Mouse (Mus musculus): ENCODE data around the gene Ugt1a2. TPM values are rescaled to one million over a fixed set of nuclear protein-coding genes. Genes with fewer than 3 reads are reported as not detected.
"Not testable (repeated sequence)": the region's sequence is repeated elsewhere in the genome, so short reads cannot be mapped to it uniquely, and the experiment has no call there.

Ugt1a2 gene
- polyA plus RNA-seq, 1 experiment from 2014 or later, result not detected

GRCm38 (mm10) chr1:88223011-88223515 lies 22.7 kb downstream of the Ugt1a2 start:
- not testable (repeated sequence) for H3K4me1 ChIP-seq (replicated peaks; ENCODE audit: control insufficient read depth, insufficient read depth, low read length); H3K4me3 ChIP-seq (ENCODE audit: low read length); H3K27ac ChIP-seq (ENCODE audit: low read length); H3K27me3 ChIP-seq (ENCODE audit: control insufficient read depth, insufficient read depth, low read depth, low read length); ATAC-seq (ENCODE audit: low read depth); H3K9ac ChIP-seq (ENCODE audit: low read length); H3K36me3 ChIP-seq (ENCODE audit: control insufficient read depth, insufficient read depth, low read length); H3K4me2 ChIP-seq (ENCODE audit: low read depth, low read length)
- H3K9me3 ChIP-seq (ENCODE audit: control insufficient read depth, low read length), result peaks cover 18% of the 10 kb centered on the region

GRCm38 (mm10) chr1:88223591-88223990 lies 23.2 kb downstream of the Ugt1a2 start:
- H3K27ac ChIP-seq (ENCODE audit: low read length), result no peak overlapping the region
- H3K4me3 ChIP-seq (ENCODE audit: low read length), result no peak overlapping the region
- no peaks in the 10 kb centered on the region for H3K27me3 ChIP-seq (ENCODE audit: control insufficient read depth, insufficient read depth, low read depth, low read length)
- no peaks in the 10 kb centered on the region for H3K36me3 ChIP-seq (ENCODE audit: control insufficient read depth, insufficient read depth, low read length)
- no peaks in the 10 kb centered on the region for H3K4me1 ChIP-seq (replicated peaks; ENCODE audit: control insufficient read depth, insufficient read depth, low read length)
- H3K9me3 ChIP-seq (ENCODE audit: control insufficient read depth, low read length), result peaks cover 24% of the 10 kb centered on the region
- no peak for ATAC-seq (ENCODE audit: low read depth)
- no peak overlapping the region for H3K4me2 ChIP-seq (ENCODE audit: low read depth, low read length)
- WGBS, result 36% methylated on average over 1 of the region's 1 CpGs
- no peak overlapping the region for H3K9ac ChIP-seq (ENCODE audit: low read length)

- H3K4me2 ChIP-seq (ENCODE audit: low read depth, low read length), result no peak overlapping the region
- no peak overlapping the region for H3K27ac ChIP-seq (ENCODE audit: low read length)
- ATAC-seq (ENCODE audit: low read depth), result no peak
- 63% methylated on average over 2 of the region's 2 CpGs for WGBS
- H3K27me3 ChIP-seq (ENCODE audit: control insufficient read depth, insufficient read depth, low read depth, low read length), result no peaks in the 10 kb centered on the region
- no peak overlapping the region for H3K9ac ChIP-seq (ENCODE audit: low read length)
- peaks cover 24% of the 10 kb centered on the region for H3K9me3 ChIP-seq (ENCODE audit: control insufficient read depth, low read length)
- H3K4me3 ChIP-seq (ENCODE audit: low read length), result no peak overlapping the region
- H3K4me1 ChIP-seq (replicated peaks; ENCODE audit: control insufficient read depth, insufficient read depth, low read length), result no peaks in the 10 kb centered on the region
- H3K36me3 ChIP-seq (ENCODE audit: control insufficient read depth, insufficient read depth, low read length), result no peaks in the 10 kb centered on the region
Measured at GRCm38 (mm10) chr1:88224029-88224776, 23.8 kb downstream of the Ugt1a2 start.

- 37% methylated on average over 2 of the region's 2 CpGs for WGBS
- H3K4me1 ChIP-seq (replicated peaks; ENCODE audit: control insufficient read depth, insufficient read depth, low read length); H3K36me3 ChIP-seq (ENCODE audit: control insufficient read depth, insufficient read depth, low read length); H3K27ac ChIP-seq (ENCODE audit: low read length); H3K4me3 ChIP-seq (ENCODE audit: low read length); ATAC-seq (ENCODE audit: low read depth); H3K27me3 ChIP-seq (ENCODE audit: control insufficient read depth, insufficient read depth, low read depth, low read length); H3K9ac ChIP-seq (ENCODE audit: low read length); H3K4me2 ChIP-seq (ENCODE audit: low read depth, low read length): not testable (repeated sequence)
- H3K9me3 ChIP-seq (ENCODE audit: control insufficient read depth, low read length), result peaks cover 35% of the 10 kb centered on the region
Measured at GRCm38 (mm10) chr1:88225301-88225700, 24.9 kb downstream of the Ugt1a2 start.

- no peaks in the 10 kb centered on the region for H3K36me3 ChIP-seq (ENCODE audit: control insufficient read depth, insufficient read depth, low read length)
- peaks cover 39% of the 10 kb centered on the region for H3K9me3 ChIP-seq (ENCODE audit: control insufficient read depth, low read length)
- ATAC-seq (ENCODE audit: low read depth), result no peak
- H3K4me2 ChIP-seq (ENCODE audit: low read depth, low read length), result no peak overlapping the region
- H3K4me1 ChIP-seq (replicated peaks; ENCODE audit: control insufficient read depth, insufficient read depth, low read length), result no peaks in the 10 kb centered on the region
- H3K27me3 ChIP-seq (ENCODE audit: control insufficient read depth, insufficient read depth, low read depth, low read length), result no peaks in the 10 kb centered on the region
- no peak overlapping the region for H3K4me3 ChIP-seq (ENCODE audit: low read length)
- H3K27ac ChIP-seq (ENCODE audit: low read length), result no peak overlapping the region
- no peak overlapping the region for H3K9ac ChIP-seq (ENCODE audit: low read length)
Measured at GRCm38 (mm10) chr1:88225741-88226140, 25.3 kb downstream of the Ugt1a2 start.

- Histone ChIP-seq H3K4me3 (ENCODE audit: low read length) (no peak within 1 kb of the TSS), H3K4me1 (replicated peaks; ENCODE audit: control insufficient read depth, insufficient read depth, low read length) (no peaks in the 10 kb centered on the region), H3K4me2 (ENCODE audit: low read depth, low read length) (no peak within 1 kb of the TSS), H3K27me3 (ENCODE audit: control insufficient read depth, insufficient read depth, low read depth, low read length) (no peaks in the 10 kb centered on the region), H3K27ac (ENCODE audit: low read length) (no peak within 1 kb of the TSS), H3K36me3 (ENCODE audit: control insufficient read depth, insufficient read depth, low read length) (no peaks in the 10 kb centered on the region), H3K9ac (ENCODE audit: low read length) (no peak within 1 kb of the TSS), H3K9me3 (ENCODE audit: control insufficient read depth, low read length) (peaks cover 50% of the 10 kb centered on the region)
- no peak for ATAC-seq (ENCODE audit: low read depth)
- WGBS, result 46% methylated on average over 5 of the region's 5 CpGs
Measured at GRCm38 (mm10) chr1:88226670-88227379, 26.4 kb downstream of the Ugt1a2 start, which contains the start of gene Mroh2a. TSS of gene Mroh2a (plus strand) at chr1:88226986.

- 48% methylated on average over 2 of the region's 2 CpGs for WGBS
- peaks cover 56% of the 10 kb centered on the region for H3K9me3 ChIP-seq (ENCODE audit: control insufficient read depth, low read length)
- H3K4me3 ChIP-seq (ENCODE audit: low read length), result no peak overlapping the region
- H3K27ac ChIP-seq (ENCODE audit: low read length), result no peak overlapping the region
- ATAC-seq (ENCODE audit: low read depth), result no peak
- no peaks in the 10 kb centered on the region for H3K4me1 ChIP-seq (replicated peaks; ENCODE audit: control insufficient read depth, insufficient read depth, low read length)
- H3K27me3 ChIP-seq (ENCODE audit: control insufficient read depth, insufficient read depth, low read depth, low read length), result no peaks in the 10 kb centered on the region
- no peaks in the 10 kb centered on the region for H3K36me3 ChIP-seq (ENCODE audit: control insufficient read depth, insufficient read depth, low read length)
- H3K9ac ChIP-seq (ENCODE audit: low read length), result no peak overlapping the region
- H3K4me2 ChIP-seq (ENCODE audit: low read depth, low read length), result no peak overlapping the region
Measured at GRCm38 (mm10) chr1:88227482-88227881, 27.1 kb downstream of the Ugt1a2 start.

- no peaks in the 10 kb centered on the region for H3K27me3 ChIP-seq (ENCODE audit: control insufficient read depth, insufficient read depth, low read depth, low read length)
- H3K9me3 ChIP-seq (ENCODE audit: control insufficient read depth, low read length), result peaks cover 63% of the 10 kb centered on the region
- no peaks in the 10 kb centered on the region for H3K4me1 ChIP-seq (replicated peaks; ENCODE audit: control insufficient read depth, insufficient read depth, low read length)
- no peak overlapping the region for H3K4me2 ChIP-seq (ENCODE audit: low read depth, low read length)
- no peak for ATAC-seq (ENCODE audit: low read depth)
- no peak overlapping the region for H3K9ac ChIP-seq (ENCODE audit: low read length)
- no peaks in the 10 kb centered on the region for H3K36me3 ChIP-seq (ENCODE audit: control insufficient read depth, insufficient read depth, low read length)
- WGBS, result 71% methylated on average over 7 of the region's 7 CpGs
- no peak overlapping the region for H3K27ac ChIP-seq (ENCODE audit: low read length)
- no peak overlapping the region for H3K4me3 ChIP-seq (ENCODE audit: low read length)
Measured at GRCm38 (mm10) chr1:88228121-88228520, 27.7 kb downstream of the Ugt1a2 start.

- no peak for ATAC-seq (ENCODE audit: low read depth)
- Histone ChIP-seq H3K27me3 (ENCODE audit: control insufficient read depth, insufficient read depth, low read depth, low read length) (no peaks in the 10 kb centered on the region), H3K4me2 (ENCODE audit: low read depth, low read length) (no peak overlapping the region), H3K9ac (ENCODE audit: low read length) (no peak overlapping the region), H3K9me3 (ENCODE audit: control insufficient read depth, low read length) (peaks cover 75% of the 10 kb centered on the region), H3K4me3 (ENCODE audit: low read length) (no peak overlapping the region), H3K4me1 (replicated peaks; ENCODE audit: control insufficient read depth, insufficient read depth, low read length) (no peaks in the 10 kb centered on the region), H3K27ac (ENCODE audit: low read length) (no peak overlapping the region), H3K36me3 (ENCODE audit: control insufficient read depth, insufficient read depth, low read length) (no peaks in the 10 kb centered on the region)
- 74% methylated on average over 3 of the region's 3 CpGs for WGBS
Measured at GRCm38 (mm10) chr1:88229566-88229965, 29.2 kb downstream of the Ugt1a2 start.
